Mouse (Mus musculus) cerebellum, adult 11-12 months (tissue): ENCODE measurements around the gene Tcap.
A peak's percentile ranks its signal among the peaks of the same experiment; 100 is the strongest.

Experiments
- DNase-seq: peaks from one replicate; pipeline ENCODE4 v3.0.0; 2022

The Tcap gene

GRCm38 (mm10) chr11:98355732-98356299 is 27.8 kb upstream of the Tcap start:
- DNase-seq: no peak

GRCm38 (mm10) chr11:98356625-98357394 is 26.8 kb upstream of the Tcap start:
- DNase-seq: no peak

- no peak for DNase-seq
Measured at GRCm38 (mm10) chr11:98357396-98358160, 26.0 kb upstream of the Tcap start.

GRCm38 (mm10) chr11:98358161-98359083 is 25.2 kb upstream of the Tcap start, which contains the start of gene Stard3:
Stard3 (plus strand) TSS chr11:98358368.
- DNase-seq: peak; percentile 87

- DNase-seq: no peak
Measured at GRCm38 (mm10) chr11:98360866-98361521, 22.6 kb upstream of the Tcap start.

- DNase-seq: no peak
Measured at GRCm38 (mm10) chr11:98363817-98364216, 19.8 kb upstream of the Tcap start.

DNA sequence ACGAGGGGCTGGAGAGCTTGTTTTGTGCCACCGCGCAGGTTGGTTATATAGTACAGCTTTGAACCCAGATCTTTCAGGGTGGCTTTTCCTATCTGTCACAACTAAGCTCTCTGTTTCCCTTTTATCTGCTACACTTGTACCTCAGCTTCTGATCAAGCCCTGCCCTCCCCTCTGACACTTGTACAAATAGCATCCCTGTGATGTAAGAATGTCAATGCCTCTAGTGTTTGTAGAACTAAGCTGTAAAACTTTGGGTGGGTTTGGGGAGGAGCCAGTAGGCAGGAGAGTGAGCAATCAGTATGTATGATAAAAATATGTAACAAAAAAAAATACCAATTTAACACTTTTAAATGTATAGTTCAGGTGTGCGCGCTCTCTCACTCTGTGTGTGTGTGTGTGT is 19.2 kb upstream of the Tcap start:
- DNase-seq: no peak

- DNase-seq: no peak
Measured at GRCm38 (mm10) chr11:98366290-98366689, 17.3 kb upstream of the Tcap start.

- DNase-seq: no peak
Measured at GRCm38 (mm10) chr11:98367171-98367862, 16.3 kb upstream of the Tcap start.

DNA sequence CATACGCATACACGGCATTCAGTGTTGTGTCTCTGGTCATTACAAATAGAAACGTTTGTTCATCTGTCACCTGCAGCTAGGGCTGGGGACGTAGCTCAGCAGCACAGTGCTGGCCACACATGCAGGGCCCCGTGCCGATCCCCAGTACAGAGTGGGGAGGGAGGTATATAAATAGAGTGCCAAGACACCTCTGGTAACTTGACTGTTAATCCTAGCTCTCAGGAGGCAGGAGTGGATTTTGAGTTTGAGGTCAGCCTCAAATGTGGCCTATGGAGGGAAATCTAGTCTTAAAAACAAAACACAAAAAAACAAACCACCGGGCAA is 15.8 kb upstream of the Tcap start:
- no peak for DNase-seq

DNA sequence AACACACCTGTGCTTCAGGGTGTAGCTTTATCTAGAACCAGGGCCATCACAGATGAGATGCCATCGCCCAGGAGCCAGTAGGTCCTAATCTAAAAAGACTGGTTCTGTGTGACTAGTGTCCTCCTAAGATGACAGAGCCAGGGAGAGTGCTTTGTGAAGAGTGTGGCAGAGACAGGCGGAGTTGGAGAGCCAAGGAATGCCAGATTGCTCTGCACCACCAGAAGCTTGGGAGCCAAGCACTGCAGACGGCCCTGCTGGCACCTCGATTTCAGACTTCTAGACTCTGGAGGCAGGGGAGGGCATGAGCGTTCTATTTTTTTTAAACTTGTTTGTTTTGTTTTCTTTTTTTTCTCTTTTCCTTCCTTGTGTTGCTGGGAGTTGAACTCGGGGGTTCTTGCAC is 14.3 kb upstream of the Tcap start:
- DNase-seq: peak; percentile 73

DNA sequence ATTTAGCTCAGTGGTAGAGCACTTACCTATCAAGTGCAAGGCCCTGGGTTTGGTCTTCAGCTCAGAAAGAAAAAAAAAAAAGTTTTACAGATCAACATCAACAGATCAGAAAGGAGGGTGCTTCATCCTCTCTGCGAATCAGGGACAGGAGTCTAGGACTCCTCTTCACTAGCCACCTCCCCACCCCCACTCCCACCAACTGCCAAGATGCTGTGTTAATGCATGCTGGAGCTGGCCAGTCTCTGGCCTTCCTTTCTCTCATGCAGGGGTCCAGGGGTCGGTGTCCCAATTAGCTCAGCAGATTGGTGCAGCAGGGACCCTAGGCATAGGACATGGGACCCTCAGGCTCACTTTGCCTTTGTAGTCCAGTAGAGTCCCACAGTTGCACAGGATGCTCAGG is 13.0 kb upstream of the Tcap start:
- DNase-seq: no peak

- DNase-seq: no peak
Measured at GRCm38 (mm10) chr11:98371556-98372240, 11.9 kb upstream of the Tcap start.

DNA sequence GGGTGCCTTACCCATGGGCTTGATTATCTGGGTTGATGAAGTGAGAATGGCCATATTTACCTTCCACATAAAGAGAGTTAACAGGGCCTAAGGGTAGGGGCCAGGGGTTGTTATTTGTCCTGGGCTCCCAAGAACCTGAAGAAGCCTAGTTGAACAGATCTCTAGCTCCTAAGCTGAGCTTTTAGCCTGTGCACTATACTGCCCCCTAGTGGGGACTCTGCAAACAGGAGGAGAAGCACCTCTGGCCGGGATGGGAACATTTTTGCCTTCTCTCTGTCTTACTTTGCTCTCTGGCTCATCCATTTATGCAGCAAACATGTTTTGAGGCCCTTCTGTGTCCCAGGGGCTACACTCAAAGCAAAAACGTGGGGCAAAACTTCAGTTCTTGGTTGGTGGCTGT is 11.2 kb upstream of the Tcap start:
- no peak for DNase-seq

DNA sequence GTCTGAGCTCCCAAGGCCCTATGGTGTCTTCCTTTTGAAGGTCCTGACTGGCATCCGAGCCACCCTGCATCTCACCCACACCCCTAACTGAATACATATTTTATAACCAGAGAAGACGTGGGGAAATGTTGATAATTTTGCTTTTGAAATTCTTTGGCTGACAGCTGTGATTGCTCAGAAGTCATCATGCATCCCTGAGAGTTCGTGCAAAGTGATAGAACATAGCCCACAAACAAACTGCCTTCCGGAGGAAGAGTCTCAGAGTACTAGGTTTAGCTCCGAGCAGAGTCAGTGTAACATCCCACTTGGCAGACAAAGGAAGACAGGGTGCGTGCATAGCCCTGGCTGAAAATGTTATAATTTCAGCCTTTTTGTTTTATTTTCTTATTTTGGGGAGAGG is 10.4 kb upstream of the Tcap start:
- no peak for DNase-seq

GRCm38 (mm10) chr11:98374266-98374665 is 9.3 kb upstream of the Tcap start:
- DNase-seq: no peak

DNA sequence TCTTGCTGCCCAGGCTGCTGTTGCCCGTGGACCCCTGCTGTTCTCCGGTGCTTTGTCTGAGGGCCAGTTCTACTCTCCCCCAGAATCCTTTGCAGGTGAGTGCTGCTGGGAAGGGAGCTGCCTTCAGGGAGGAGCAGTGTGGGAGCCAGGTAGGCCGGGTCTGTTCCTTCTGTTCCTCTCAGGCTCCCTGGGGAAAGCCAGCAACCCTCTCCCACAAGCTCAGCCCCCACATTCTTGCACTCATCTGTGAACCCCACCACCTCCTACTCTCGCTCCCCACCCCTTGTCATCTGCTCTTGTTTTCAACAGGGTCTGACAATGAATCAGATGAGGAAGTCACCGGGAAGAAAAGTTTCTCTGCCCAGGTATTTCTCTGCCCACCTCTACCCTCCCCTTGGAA is 6.9 kb upstream of the Tcap start:
- no peak for DNase-seq

GRCm38 (mm10) chr11:98377787-98378186 is 5.8 kb upstream of the Tcap start:
- DNase-seq: no peak

DNA sequence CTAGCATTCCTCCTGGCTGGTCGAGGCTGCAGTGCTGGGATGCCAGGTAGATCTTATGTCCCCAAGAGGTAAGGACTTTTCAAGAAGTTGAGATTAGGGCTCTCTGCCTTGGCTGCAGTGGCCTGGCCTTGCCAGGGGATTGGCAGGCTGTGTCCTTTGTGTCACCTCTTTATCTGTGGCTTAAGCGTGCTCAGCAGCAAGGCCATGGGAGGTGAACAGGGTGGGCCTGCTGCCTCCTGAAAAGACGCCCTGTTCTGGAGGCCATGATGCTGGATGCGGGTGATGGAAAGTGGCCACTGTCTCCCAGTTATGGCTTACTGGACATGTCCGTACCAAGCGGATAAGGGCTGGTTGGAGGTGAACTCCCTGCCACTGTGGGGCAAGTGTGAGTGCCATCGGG is 4.2 kb upstream of the Tcap start:
- DNase-seq: no peak

DNA sequence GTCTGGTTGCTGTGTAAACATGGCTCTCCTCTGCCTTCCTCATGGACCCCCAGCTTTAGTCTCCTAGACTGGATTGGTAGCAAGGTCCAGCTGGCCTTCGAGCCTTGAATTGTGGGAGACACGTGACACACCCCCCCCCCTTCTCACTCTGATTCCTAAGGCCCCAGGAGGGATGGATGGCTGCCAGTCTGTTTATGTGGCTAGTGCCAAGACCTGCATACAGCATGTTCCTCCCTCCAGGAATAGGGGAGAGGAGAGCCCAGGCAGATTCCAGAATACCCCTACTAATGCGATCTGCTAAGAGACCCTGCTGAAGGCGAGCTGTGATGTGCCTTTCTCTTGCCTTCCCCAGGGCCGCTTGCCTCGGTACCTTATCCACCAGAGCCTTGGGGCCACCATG is 3.5 kb upstream of the Tcap start:
- peak; percentile 74 for DNase-seq

DNA sequence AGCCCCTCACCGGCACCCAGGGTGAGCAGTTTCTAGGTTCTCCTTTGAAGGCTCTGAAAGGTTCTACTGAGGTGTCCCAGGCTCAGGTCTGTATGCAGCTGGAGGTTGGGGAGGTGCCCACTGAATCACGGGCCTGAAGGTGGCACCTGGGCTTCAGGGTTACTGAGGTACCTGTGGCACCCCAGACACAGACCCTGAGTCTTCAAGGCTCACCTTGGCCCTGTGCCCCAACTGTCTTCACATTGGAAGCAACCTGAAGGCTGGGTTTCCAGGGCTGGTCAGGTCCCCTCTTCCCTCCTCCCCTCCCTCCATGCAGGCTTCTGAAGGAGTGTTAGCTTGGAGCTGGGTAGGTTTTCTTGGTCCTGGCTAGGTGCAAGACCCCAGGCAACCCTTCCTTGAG is 2.0 kb upstream of the Tcap start:
- peak; percentile 51 for DNase-seq
